Mouse (Mus musculus) midbrain, postnatal 0 days (tissue): ENCODE measurements around the gene Trp53i11. TPM values are rescaled to one million over a fixed set of nuclear protein-coding genes. Genes with fewer than 3 reads are reported as not detected.

ENCODE experiments used
- ATAC-seq: fragments of 200-750 bp; cut with Nextera tagmentation; 2 replicates; pipeline ENCODE4 v1.8.0; 2017; ENCODE audit warnings: moderate number of reproducible peaks, mild to moderate bottlenecking, moderate TSS enrichment, moderate library complexity; ENCODE audit not compliant: low FRiP score
- DNase-seq: peaks from one replicate; pipeline ENCODE4 v3.0.0-alpha.2; 2015; ENCODE audit warnings: low spot score
- H3K27ac ChIP-seq: fragments of 300-500 bp; sonication (generic); 2 replicates; pipeline ENCODE4 v1.5.1; 2014; ENCODE audit warnings: low read depth, mild to moderate bottlenecking, low read length, mixed read lengths
- H3K27me3 ChIP-seq: fragments of 300-500 bp; sonication (generic); 2 replicates; pipeline ENCODE4 v1.6.1; 2014; ENCODE audit warnings: low read length, control low read depth, mixed read lengths; ENCODE audit not compliant: insufficient read depth
- H3K36me3 ChIP-seq: fragments of 300-500 bp; sonication (generic); 2 replicates; pipeline ENCODE4 v1.6.1; 2014; ENCODE audit warnings: low read length, control low read depth, mixed read lengths; ENCODE audit not compliant: insufficient read depth
- H3K4me1 ChIP-seq: fragments of 300-500 bp; sonication (generic); 2 replicates; pipeline ENCODE4 v1.6.1; 2014; ENCODE audit warnings: mild to moderate bottlenecking, control low read depth, antibody characterized with exemption, low read length, mixed read lengths; ENCODE audit not compliant: insufficient read depth
- H3K4me2 ChIP-seq: fragments of 300-500 bp; sonication (generic); 2 replicates; pipeline ENCODE4 v1.6.1; 2014; ENCODE audit warnings: low read depth, mild to moderate bottlenecking, low read length, mixed read lengths; ENCODE audit not compliant: poor library complexity, severe bottlenecking
- H3K4me3 ChIP-seq: fragments of 300-500 bp; sonication (generic); 2 replicates; pipeline ENCODE4 v1.5.1; 2014; ENCODE audit warnings: low read depth, mild to moderate bottlenecking, low read length, moderate library complexity
- H3K9ac ChIP-seq: fragments of 300-500 bp; sonication (generic); replicated peaks from 2 replicates; pipeline ENCODE4 v1.6.1; 2014; ENCODE audit warnings: mild to moderate bottlenecking, low read length, moderate library complexity, mixed read lengths; ENCODE audit not compliant: poor library complexity, severe bottlenecking
- H3K9me3 ChIP-seq: fragments of 300-500 bp; sonication (generic); 2 replicates; pipeline ENCODE4 v1.6.1; 2016; ENCODE audit warnings: low read length, control low read depth
- CTCF ChIP-seq: IDR thresholded peaks from 2 replicates; pipeline ENCODE4 v1.5.1; 2016; ENCODE audit warnings: antibody characterized with exemption, mild to moderate bottlenecking
- WGBS: fragments of 180-500 bp; shearing (Covaris S2); extraction: QIAGEN DNeasy Blood & Tissue Kit; methylation state at CpG from one replicate; pipeline ENCODE4 v1.1.7; 2014; 5-methylcytosine and 5-hydroxymethylcytosine counted together
- polyA plus RNA-seq: library from polyadenylated mRNA; unstranded; fragments of >200 nt; fragmentation: Nextera tagmentation; extraction: Ambion mirVana; gene quantifications from 2 replicates; pipeline ENCODE4 v1.2.1, GENCODE M21; 2015
- total RNA-seq: library from RNA; depleted of rRNA; stranded (reverse); fragments of >200 nt; gene quantifications from 2 replicates; pipeline ENCODE4 v1.2.3, GENCODE M21; 2014

Gene Trp53i11
- total and polyA plus RNA-seq, 2 experiments from 2014 or later = 76.0 to 124 TPM

GRCm38 (mm10) chr2:93226606-93227595 is 39.6 kb downstream of the Trp53i11 start:
- H3K9me3 ChIP-seq = no peaks in the 10 kb centered on the region
- no peak overlapping the region for H3K4me3 ChIP-seq
- peak; percentile 74 for ATAC-seq
- 13% methylated on average over 16 of the region's 20 CpGs for WGBS
- H3K27ac ChIP-seq = peak overlapping the region; percentile 26; the same call in 1 of the 2 replicates
- no peaks in the 10 kb centered on the region for H3K36me3 ChIP-seq
- DNase-seq = peak; percentile 88
- H3K4me1 ChIP-seq = peaks cover 11% of the 10 kb centered on the region; the same call in 1 of the 2 replicates
- H3K4me2 ChIP-seq = no peak overlapping the region; the same call in 1 of the 2 replicates
- no peak overlapping the region for H3K9ac ChIP-seq
- no peaks in the 10 kb centered on the region for H3K27me3 ChIP-seq
- TF ChIP-seq CTCF = peak; percentile 91

- no peak overlapping the region for H3K4me2 ChIP-seq
- peaks cover 11% of the 10 kb centered on the region; the same call in 1 of the 2 replicates for H3K4me1 ChIP-seq
- TF ChIP-seq CTCF = no peak
- H3K27ac ChIP-seq = 0 out of 2 replicates have a peak overlapping the region, but pooled peaks have one; percentile 12
- no peak overlapping the region for H3K4me3 ChIP-seq
- no peak overlapping the region for H3K9ac ChIP-seq
- no peaks in the 10 kb centered on the region for H3K9me3 ChIP-seq
- DNase-seq = peak; percentile 86
- H3K27me3 ChIP-seq = no peaks in the 10 kb centered on the region
- 27% methylated on average over 9 of the region's 9 CpGs for WGBS
- no peaks in the 10 kb centered on the region for H3K36me3 ChIP-seq
- peak; percentile 86 for ATAC-seq
Observed at GRCm38 (mm10) chr2:93227713-93228479, 40.5 kb downstream of the Trp53i11 start.

- DNase-seq (peak; percentile 42), ATAC-seq (no peak)
- 0 out of 2 replicates have a peak overlapping the region, but pooled peaks have one; percentile 12 for H3K27ac ChIP-seq
- H3K4me3 ChIP-seq = no peak overlapping the region
- peaks cover 11% of the 10 kb centered on the region; the same call in 1 of the 2 replicates for H3K4me1 ChIP-seq
- H3K4me2 ChIP-seq = no peak overlapping the region
- H3K27me3 ChIP-seq = no peaks in the 10 kb centered on the region
- no peak overlapping the region for H3K9ac ChIP-seq
- 9% methylated on average over 5 of the region's 5 CpGs for WGBS
- no peak for TF ChIP-seq CTCF
- H3K36me3 ChIP-seq = no peaks in the 10 kb centered on the region
- no peaks in the 10 kb centered on the region for H3K9me3 ChIP-seq
Observed at GRCm38 (mm10) chr2:93228480-93228824, 41.1 kb downstream of the Trp53i11 start.

GRCm38 (mm10) chr2:93232141-93232540 is 44.8 kb downstream of the Trp53i11 start:
- no peak for TF ChIP-seq CTCF
- H3K36me3 ChIP-seq = no peaks in the 10 kb centered on the region
- H3K4me1 ChIP-seq = peaks cover 11% of the 10 kb centered on the region; the same call in 1 of the 2 replicates
- H3K9ac ChIP-seq = no peak overlapping the region
- WGBS = 53% methylated on average over 1 of the region's 1 CpGs
- H3K4me3 ChIP-seq = no peak overlapping the region
- DNase-seq (no peak), ATAC-seq (no peak)
- H3K27ac ChIP-seq = no peak overlapping the region
- no peak overlapping the region for H3K4me2 ChIP-seq
- no peaks in the 10 kb centered on the region for H3K9me3 ChIP-seq
- H3K27me3 ChIP-seq = no peaks in the 10 kb centered on the region

GRCm38 (mm10) chr2:93237055-93237454 is 49.7 kb downstream of the Trp53i11 start:
- DNase-seq = no peak
- H3K9me3 ChIP-seq = no peaks in the 10 kb centered on the region
- H3K4me2 ChIP-seq = no peak overlapping the region
- no peak overlapping the region for H3K27ac ChIP-seq
- H3K4me1 ChIP-seq = no peaks in the 10 kb centered on the region
- H3K27me3 ChIP-seq = no peaks in the 10 kb centered on the region
- H3K4me3 ChIP-seq = no peak overlapping the region
- no peaks in the 10 kb centered on the region for H3K36me3 ChIP-seq
- TF ChIP-seq CTCF = no peak
- 59% methylated on average over 1 of the region's 1 CpGs for WGBS
- no peak overlapping the region for H3K9ac ChIP-seq
- no peak for ATAC-seq
